Mouse (Mus musculus): ENCODE measurements at regions not wholly inside any gene's neighbourhood (a gene's known extent, or its start where the extent isn't known, plus 50 kb on each side); places are given as distances from the start of the nearest gene placed in this dataset.

DNA sequence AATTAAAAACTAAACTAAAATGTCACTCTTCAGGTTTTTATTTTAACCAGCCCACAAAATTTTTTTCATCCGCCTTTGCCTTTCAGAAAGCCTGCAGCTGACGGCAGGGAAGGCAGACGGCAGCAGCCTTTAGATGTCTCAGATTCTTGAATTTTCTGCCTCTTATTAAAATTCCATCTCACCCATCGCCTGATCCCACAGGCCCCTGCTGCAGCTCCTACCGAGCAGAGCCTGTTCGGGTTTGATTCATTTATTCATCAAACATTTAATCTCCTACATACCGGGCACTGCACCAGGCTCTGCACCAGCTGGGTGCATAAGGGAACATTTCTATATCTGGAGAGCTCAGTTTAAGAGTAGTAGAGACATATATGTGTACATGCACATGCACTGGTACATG lies 72.8 kb upstream of the Ldb2 start:
- Histone ChIP-seq H3K36me3 (ENCODE audit: control insufficient read depth, insufficient read depth, low read length) (no peaks in the 10 kb centered on the region), H3K27me3 (ENCODE audit: control insufficient read depth, insufficient read depth, low read length) (no peaks in the 10 kb centered on the region), H3K9ac (ENCODE audit: low read depth, low read length) (no peak overlapping the region), H3K4me3 (ENCODE audit: insufficient read depth, low read depth, low read length) (no peak overlapping the region), H3K27ac (replicated peaks; ENCODE audit: insufficient read depth, low read depth, low read length) (no peak overlapping the region), H3K4me1 (ENCODE audit: control insufficient read depth, insufficient read depth, low read length) (no peaks in the 10 kb centered on the region), H3K79me2 (ENCODE audit: control insufficient read depth, insufficient read depth, low read length) (no peaks in the 10 kb centered on the region)
- 75% methylated on average over 7 of the region's 7 CpGs for WGBS
- DNase-seq (ENCODE audit: extremely low read depth, low read depth, low spot score), result no peak
- TF ChIP-seq POLR2A (IDR thresholded peaks at IDR 0.05; ENCODE audit: extremely low read depth, insufficient read depth, low read length) (no peak), CTCF (IDR thresholded peaks at IDR 0.05; ENCODE audit: low read depth, low read length) (no peak)

- H3K9ac ChIP-seq (ENCODE audit: low read depth, low read length), result no peak overlapping the region
- no peaks in the 10 kb centered on the region for H3K36me3 ChIP-seq (ENCODE audit: control insufficient read depth, insufficient read depth, low read length)
- no peaks in the 10 kb centered on the region for H3K27me3 ChIP-seq (ENCODE audit: control insufficient read depth, insufficient read depth, low read length)
- DNase-seq (ENCODE audit: extremely low read depth, low read depth, low spot score), result no peak
- H3K4me1 ChIP-seq (ENCODE audit: control insufficient read depth, insufficient read depth, low read length), result no peaks in the 10 kb centered on the region
- H3K27ac ChIP-seq (replicated peaks; ENCODE audit: insufficient read depth, low read depth, low read length), result no peak overlapping the region
- no peaks in the 10 kb centered on the region for H3K79me2 ChIP-seq (ENCODE audit: control insufficient read depth, insufficient read depth, low read length)
- H3K4me3 ChIP-seq (ENCODE audit: insufficient read depth, low read depth, low read length), result no peak overlapping the region
- WGBS, result 49% methylated on average over 3 of the region's 3 CpGs
- no peak for TF ChIP-seq POLR2A (IDR thresholded peaks at IDR 0.05; ENCODE audit: extremely low read depth, insufficient read depth, low read length)
- TF ChIP-seq CTCF (IDR thresholded peaks at IDR 0.05; ENCODE audit: low read depth, low read length), result no peak
Measured at GRCm38 (mm10) chr5:44863887-44864286, 64.4 kb upstream of the Ldb2 start.

GRCm38 (mm10) chr5:44863349-44863748 lies 63.9 kb upstream of the Ldb2 start:
- H3K4me3 ChIP-seq (ENCODE audit: insufficient read depth, low read depth, low read length), result no peak overlapping the region
- DNase-seq (ENCODE audit: extremely low read depth, low read depth, low spot score), result no peak
- 84% methylated on average over 3 of the region's 3 CpGs for WGBS
- H3K9ac ChIP-seq (ENCODE audit: low read depth, low read length), result no peak overlapping the region
- no peaks in the 10 kb centered on the region for H3K79me2 ChIP-seq (ENCODE audit: control insufficient read depth, insufficient read depth, low read length)
- H3K27me3 ChIP-seq (ENCODE audit: control insufficient read depth, insufficient read depth, low read length), result no peaks in the 10 kb centered on the region
- H3K36me3 ChIP-seq (ENCODE audit: control insufficient read depth, insufficient read depth, low read length), result no peaks in the 10 kb centered on the region
- H3K4me1 ChIP-seq (ENCODE audit: control insufficient read depth, insufficient read depth, low read length), result no peaks in the 10 kb centered on the region
- H3K27ac ChIP-seq (replicated peaks; ENCODE audit: insufficient read depth, low read depth, low read length), result no peak overlapping the region
- TF ChIP-seq CTCF (IDR thresholded peaks at IDR 0.05; ENCODE audit: low read depth, low read length) (no peak), POLR2A (IDR thresholded peaks at IDR 0.05; ENCODE audit: extremely low read depth, insufficient read depth, low read length) (no peak)

- H3K9ac ChIP-seq (ENCODE audit: low read depth, low read length), result no peak overlapping the region
- 85% methylated on average over 4 of the region's 4 CpGs for WGBS
- no peak for TF ChIP-seq CTCF (IDR thresholded peaks at IDR 0.05; ENCODE audit: low read depth, low read length)
- no peak for TF ChIP-seq POLR2A (IDR thresholded peaks at IDR 0.05; ENCODE audit: extremely low read depth, insufficient read depth, low read length)
Measured at GRCm38 (mm10) chr5:44854189-44854588, 54.7 kb upstream of the Ldb2 start.

More at GRCm38 (mm10) chr5:44854189-44854588, 54.7 kb upstream of the Ldb2 start:
- no peak overlapping the region for H3K27ac ChIP-seq (replicated peaks; ENCODE audit: insufficient read depth, low read depth, low read length)
- no peaks in the 10 kb centered on the region for H3K79me2 ChIP-seq (ENCODE audit: control insufficient read depth, insufficient read depth, low read length)
- H3K4me3 ChIP-seq (ENCODE audit: insufficient read depth, low read depth, low read length), result no peak overlapping the region
- DNase-seq (ENCODE audit: extremely low read depth, low read depth, low spot score), result no peak
- H3K27me3 ChIP-seq (ENCODE audit: control insufficient read depth, insufficient read depth, low read length), result no peaks in the 10 kb centered on the region
- no peaks in the 10 kb centered on the region for H3K4me1 ChIP-seq (ENCODE audit: control insufficient read depth, insufficient read depth, low read length)
- no peaks in the 10 kb centered on the region for H3K36me3 ChIP-seq (ENCODE audit: control insufficient read depth, insufficient read depth, low read length)

Data from liver, adult 2 months (tissue).